ENCODE assay signal across 23 mouse cellular contexts in the genomic region with DNA sequence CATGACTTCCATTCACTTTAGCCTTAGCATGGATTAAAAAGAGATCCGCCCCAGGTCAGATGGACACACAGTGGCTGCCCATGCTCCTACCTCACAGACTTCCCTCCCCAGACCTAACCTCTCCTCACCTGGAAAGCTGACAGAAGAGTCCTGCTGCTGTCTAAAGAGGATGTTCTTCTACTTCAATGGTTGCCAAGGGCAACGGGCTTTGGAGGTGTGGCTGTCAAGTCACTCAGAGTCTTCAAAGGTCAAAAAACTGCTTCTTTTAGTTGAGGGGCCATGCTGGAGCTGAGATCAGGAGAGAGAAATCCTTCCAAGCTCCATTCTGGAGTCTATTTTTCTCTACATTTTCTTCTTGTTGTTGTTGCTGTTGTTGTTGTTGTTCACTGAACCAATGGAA.
DNase-seq lines count a peak whose midpoint lies in the region; ATAC-seq and TF ChIP-seq lines count a peak whose summit lies in the region.
"Had no signal": no experiment of that assay in that cellular context is flagged by ENCODE, and none has a peak within 500 bp of the region (broad histone marks: within the 10 kb centered on the region; RNA-seq: fewer than 3 reads in every experiment).

No protein-coding gene starts in this region.

- no peak overlapping the region for H3K4me3 ChIP-seq in kidney, embryonic 15.5 days (replicated peaks)
- no peak overlapping the region for H3K4me3 ChIP-seq in ES-E14 (ENCODE audit: insufficient read depth in 1 of 2, low read depth in 1 of 2, low read length in 2 of 2, poor library complexity in 1 of 2, severe bottlenecking in 1 of 2)
- no peak overlapping the region for H3K4me3 ChIP-seq in liver, embryonic 12.5 days
- H3K4me3 ChIP-seq: embryonic facial prominence, embryonic 13.5 days; embryonic facial prominence, embryonic 15.5 days; erythroblast, embryonic 14.5 days; forebrain, embryonic 10.5 days; forebrain, embryonic 12.5 days had no signal

- no peak for DNase-seq in kidney, adult 18-20 months
- DNase-seq in ES-E14 (ENCODE audit: low read depth, low spot score) (peak; percentile 16), ZHBTc4 (ENCODE audit: low read depth, low spot score) (peak; percentile 60)
- no peak for DNase-seq in kidney, postnatal 14 days
- DNase-seq: adrenal gland, adult 2 months; adrenal gland, postnatal 10 days; adrenal gland, postnatal 25 days; cerebellum, adult 11 months; cerebellum, adult 18-20 months; cerebellum, adult 8-10 months; cerebellum, adult 9-11 months; cerebellum, postnatal 14 days; cerebellum, postnatal 36 days; embryo, embryonic 11 days had no signal

- 76% methylated on average over 2 of the region's 2 CpGs for WGBS in kidney, embryonic 15.5 days
- WGBS in liver, embryonic 12.5 days (ENCODE audit: insufficient replicate concordance), result 58% methylated on average over 2 of the region's 2 CpGs

- ATAC-seq in kidney, embryonic 15.5 days (replicated peaks; ENCODE audit: low FRiP score), result 0 out of 2 replicates have a peak, but pooled peaks have one; percentile 43
- no peak for ATAC-seq in liver, embryonic 12.5 days
- ATAC-seq: forebrain, embryonic 14.5 days; forebrain, embryonic 16.5 days had no signal

- no peaks in the 10 kb centered on the region; the same call in 1 of the 2 replicates for H3K9me3 ChIP-seq in kidney, embryonic 15.5 days (replicated peaks)
- no peaks in the 10 kb centered on the region for H3K9me3 ChIP-seq in ES-E14 (ENCODE audit: control insufficient read depth, insufficient read depth, low read depth, low read length)
- H3K9me3 ChIP-seq in liver, embryonic 12.5 days (replicated peaks), result 0 out of 2 replicates have a peak, but pooled peaks cover 5% of the 10 kb centered on the region
- H3K9me3 ChIP-seq: embryonic facial prominence, embryonic 13.5 days; embryonic facial prominence, embryonic 15.5 days; forebrain, embryonic 10.5 days; forebrain, embryonic 12.5 days had no signal

- H3K4me1 ChIP-seq in kidney, embryonic 15.5 days, result no peaks in the 10 kb centered on the region
- no peaks in the 10 kb centered on the region for H3K4me1 ChIP-seq in ES-E14 (ENCODE audit: control insufficient read depth in 2 of 2, insufficient read depth in 2 of 2, low read length in 2 of 2, poor library complexity in 1 of 2)
- H3K4me1 ChIP-seq in liver, embryonic 12.5 days, result no peaks in the 10 kb centered on the region
- H3K4me1 ChIP-seq: embryonic facial prominence, embryonic 13.5 days; embryonic facial prominence, embryonic 15.5 days; forebrain, embryonic 10.5 days; forebrain, embryonic 12.5 days had no signal

- no peaks in the 10 kb centered on the region for H3K27me3 ChIP-seq in kidney, embryonic 15.5 days
- no peaks in the 10 kb centered on the region for H3K27me3 ChIP-seq in liver, embryonic 12.5 days (replicated peaks)
- H3K27me3 ChIP-seq: embryonic facial prominence, embryonic 13.5 days; embryonic facial prominence, embryonic 15.5 days; forebrain, embryonic 12.5 days had no signal

- no peak overlapping the region for H3K9ac ChIP-seq in kidney, embryonic 15.5 days
- H3K9ac ChIP-seq in ES-E14 (ENCODE audit: insufficient read depth, low read depth, low read length, poor library complexity, severe bottlenecking), result no peak overlapping the region
- H3K9ac ChIP-seq in liver, embryonic 12.5 days, result no peak overlapping the region
- H3K9ac ChIP-seq: embryonic facial prominence, embryonic 13.5 days; embryonic facial prominence, embryonic 15.5 days; forebrain, embryonic 12.5 days had no signal

- H3K36me3 ChIP-seq in kidney, embryonic 15.5 days, result no peaks in the 10 kb centered on the region
- H3K36me3 ChIP-seq in ES-E14 (ENCODE audit: control insufficient read depth, insufficient read depth, low read length, poor library complexity, severe bottlenecking), result no peaks in the 10 kb centered on the region
- H3K36me3 ChIP-seq in liver, embryonic 12.5 days, result no peaks in the 10 kb centered on the region
- H3K36me3 ChIP-seq: embryonic facial prominence, embryonic 13.5 days; embryonic facial prominence, embryonic 15.5 days; forebrain, embryonic 10.5 days; forebrain, embryonic 12.5 days had no signal

- in situ Hi-C loops in ES-E14 (cut with MboI; ENCODE audit: low sequenced_read_pairs in 2 of 2, unreplicated experiment in 2 of 2), result no loop called here

- H3K4me2 ChIP-seq in kidney, embryonic 15.5 days, result no peak overlapping the region
- H3K4me2 ChIP-seq in liver, embryonic 12.5 days, result no peak overlapping the region
- H3K4me2 ChIP-seq: embryonic facial prominence, embryonic 13.5 days; embryonic facial prominence, embryonic 15.5 days; forebrain, embryonic 12.5 days had no signal

- no peak overlapping the region for H3K27ac ChIP-seq in kidney, embryonic 15.5 days
- no peak overlapping the region for H3K27ac ChIP-seq in ES-E14 (ENCODE audit: insufficient read depth, low read depth, low read length, poor library complexity, severe bottlenecking)
- H3K27ac ChIP-seq in liver, embryonic 12.5 days, result no peak overlapping the region
- H3K27ac ChIP-seq: embryonic facial prominence, embryonic 13.5 days; embryonic facial prominence, embryonic 15.5 days; forebrain, embryonic 10.5 days; forebrain, embryonic 12.5 days had no signal

TF ChIP-seq in ES-E14, 5 proteins besides CTCF, POLR2A, EP300 and RAD21:
- TF ChIP-seq ZC3H11A (IDR thresholded peaks at IDR 0.05; ENCODE audit: borderline replicate concordance, low read depth, low read length), result no peak
- no peak for TF ChIP-seq MAFK (IDR thresholded peaks at IDR 0.05; ENCODE audit: insufficient read depth, low read depth, low read length)
- no peak for TF ChIP-seq ZNF384 (IDR thresholded peaks at IDR 0.05; ENCODE audit: low read depth, low read length)
- no peak for TF ChIP-seq HCFC1 (IDR thresholded peaks at IDR 0.05; ENCODE audit: borderline replicate concordance, insufficient read depth, low read length)
- TF ChIP-seq CHD2 (IDR thresholded peaks at IDR 0.05; ENCODE audit: low read depth, low read length), result no peak

Comparison
In these comparisons a context has a peak if more than half of its experiments do, and no peak if none do; other contexts are left out.
1. DNase-seq: peak in ES-E14 (single experiment) and ZHBTc4 (single experiment); none in kidney, adult 18-20 months (single experiment) and kidney, postnatal 14 days (single experiment).